Mouse (Mus musculus) heart, postnatal 0 days (tissue): Measurements from ENCODE around the gene Tcte2.

Experiments used
- CTCF ChIP-seq: IDR thresholded peaks from 2 replicates; pipeline ENCODE4 v1.5.1; 2016; ENCODE audit warnings: antibody characterized with exemption, control low read depth, low read depth
- EP300 ChIP-seq: IDR thresholded peaks from 2 replicates; pipeline ENCODE4 v1.6.1; 2016; ENCODE audit warnings: antibody characterized with exemption, low read depth

- TF ChIP-seq CTCF (no peak), EP300 (no peak)
Observed at GRCm38 (mm10) chr17:13733971-13734370, 27.7 kb downstream of the Tcte2 start.
